Mouse (Mus musculus) erythroblast, adult 5-6 weeks (primary cell): ENCODE results near the gene Dok1. TPM values are rescaled to one million over a fixed set of nuclear protein-coding genes. Genes with fewer than 3 reads are reported as not detected.

Experiments
- ATAC-seq: replicated peaks from 2 replicates; pipeline ENCODE4 v1.8.0; 2016; ENCODE audit warnings: moderate number of reproducible peaks, mild to moderate bottlenecking, moderate TSS enrichment, inconsistent platforms; ENCODE audit not compliant: poor library complexity, low FRiP score, severe bottlenecking
- total RNA-seq, 2 experiments: library from RNA; stranded (forward) in 1 of 2; stranded (reverse) in 1 of 2; fragments of 150-400 nt in 1 of 2; fragments of 200-764, 138-1000 nt in 1 of 2; gene quantifications; 2 replicates each; pipeline versions ENCODE4 v1.2.3 to v1.2.4; 2015 to 2017; ENCODE audit warnings: low replicate concordance in 2 of 2

Gene Dok1
- total RNA-seq, 2 experiments from 2014 or later = 11.3 to 23.9 TPM

DNA sequence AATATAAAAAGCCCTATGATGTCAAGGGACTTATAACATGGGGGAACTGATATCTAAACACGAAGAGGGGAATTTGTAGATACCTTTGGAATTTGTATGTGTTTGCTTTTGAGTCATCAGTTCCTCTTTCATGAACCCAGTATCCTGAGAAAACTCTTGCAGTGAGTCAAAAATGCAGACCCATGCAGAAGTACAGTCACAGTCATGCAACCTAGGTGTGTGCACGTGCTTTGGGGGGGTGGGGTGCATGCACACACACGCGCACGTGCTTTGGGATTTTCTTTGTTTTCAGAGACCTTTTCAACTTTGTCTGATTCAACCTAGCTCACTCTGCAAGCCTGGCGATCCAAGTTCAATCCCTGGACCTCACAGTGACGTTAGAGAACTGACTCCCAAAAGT, 38.9 kb downstream of the Dok1 start:
- ATAC-seq = no peak

DNA sequence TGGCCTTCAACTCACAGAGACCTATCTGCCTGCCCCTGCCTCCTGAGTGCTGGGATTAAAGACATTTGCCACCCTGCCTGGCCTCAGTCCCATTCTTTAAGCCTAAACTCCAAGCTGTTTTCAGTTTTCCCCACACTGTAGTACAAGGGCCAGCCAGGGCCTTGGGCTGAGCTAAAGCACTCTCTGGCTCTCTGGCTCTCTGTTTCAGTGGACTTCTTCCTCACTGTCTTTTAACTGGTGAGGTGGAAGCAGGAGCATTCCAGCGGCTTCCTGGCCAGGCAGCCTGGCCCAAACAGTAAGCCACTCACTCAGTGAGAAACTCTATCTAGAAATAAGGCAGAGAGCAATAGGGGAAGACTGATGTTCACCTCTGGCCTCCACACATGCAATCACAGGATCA, 39.6 kb downstream of the Dok1 start:
- ATAC-seq = no peak

DNA sequence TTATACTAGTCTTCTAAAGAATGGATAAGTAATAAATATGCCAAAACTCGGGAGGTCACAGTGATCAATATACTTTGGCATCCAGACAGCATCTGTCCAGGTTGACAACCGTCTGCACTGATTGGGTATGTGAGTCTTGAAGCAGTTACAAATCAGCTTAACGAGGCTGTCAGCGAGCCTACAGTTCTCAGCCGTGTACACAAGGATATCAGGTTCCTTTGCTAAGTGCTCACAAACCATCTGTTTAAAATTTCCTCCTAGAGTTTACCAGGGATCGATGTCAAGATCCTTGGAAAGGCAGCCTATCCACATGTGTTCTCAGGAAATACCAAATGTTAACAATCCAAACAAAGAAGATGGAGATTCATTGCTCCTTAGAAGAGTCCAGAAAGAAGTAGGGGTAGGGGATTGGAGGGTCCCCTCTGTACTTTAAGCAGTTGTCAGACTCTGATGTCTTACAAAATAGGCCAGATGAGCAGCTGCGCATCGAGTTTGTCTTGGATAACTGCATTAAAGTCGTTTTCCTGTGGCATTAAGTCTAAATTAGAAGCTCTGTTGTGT, 45.8 kb downstream of the Dok1 start:
- ATAC-seq = no peak

Other genes with a start within 250 kb of the Dok1 start
- not detected in 2 replicates for gene Sema4f, start 93.7 kb downstream of the Dok1 start, total RNA-seq (2015; ENCODE audit: low replicate concordance)
- not detected in 2 replicates for gene Sema4f, start 93.7 kb downstream of the Dok1 start, total RNA-seq (2017; ENCODE audit: low replicate concordance)
- 2.7 and 25.6 TPM in 2 replicates for gene M1ap, start 86.6 kb downstream of the Dok1 start, total RNA-seq (2015; ENCODE audit: low replicate concordance)
- 8.2 and 16.6 TPM in 2 replicates for gene M1ap, start 86.6 kb downstream of the Dok1 start, total RNA-seq (2017; ENCODE audit: low replicate concordance)
- 1.5 and 2.9 TPM in 2 replicates for gene Loxl3, start 702 bp upstream of the Dok1 start, total RNA-seq (2015; ENCODE audit: low replicate concordance)
- gene Loxl3, start 702 bp upstream of the Dok1 start, total RNA-seq (2017; ENCODE audit: low replicate concordance) = 3.2 and 3.6 TPM in 2 replicates
- 197 and 242 TPM in 2 replicates for gene Aup1, start 21.1 kb upstream of the Dok1 start, total RNA-seq (2015; ENCODE audit: low replicate concordance)
- 212 and 218 TPM in 2 replicates for gene Aup1, start 21.1 kb upstream of the Dok1 start, total RNA-seq (2017; ENCODE audit: low replicate concordance)
- gene Htra2, start 21.8 kb upstream of the Dok1 start, total RNA-seq (2015; ENCODE audit: low replicate concordance) = 69.4 and 97.8 TPM in 2 replicates
- 41.9 and 57.7 TPM in 2 replicates for gene Htra2, start 21.8 kb upstream of the Dok1 start, total RNA-seq (2017; ENCODE audit: low replicate concordance)
- gene Dqx1, start 24.4 kb upstream of the Dok1 start, total RNA-seq (2015; ENCODE audit: low replicate concordance) = 1.7 and 3.5 TPM in 2 replicates
- gene Dqx1, start 24.4 kb upstream of the Dok1 start, total RNA-seq (2017; ENCODE audit: low replicate concordance) = 4.2 and 6.7 TPM in 2 replicates
- not detected in 2 replicates for gene Tlx2, start 36.8 kb upstream of the Dok1 start, total RNA-seq (2015; ENCODE audit: low replicate concordance)
- not detected in 2 replicates for gene Tlx2, start 36.8 kb upstream of the Dok1 start, total RNA-seq (2017; ENCODE audit: low replicate concordance)
- gene Pcgf1, start 44.4 kb upstream of the Dok1 start, total RNA-seq (2015; ENCODE audit: low replicate concordance) = 19.8 and 29.7 TPM in 2 replicates
- 11.0 and 18.1 TPM in 2 replicates for gene Pcgf1, start 44.4 kb upstream of the Dok1 start, total RNA-seq (2017; ENCODE audit: low replicate concordance)
- gene Lbx2, start 52.9 kb upstream of the Dok1 start, total RNA-seq (2015; ENCODE audit: low replicate concordance) = not detected in 2 replicates
- not detected in 2 replicates for gene Lbx2, start 52.9 kb upstream of the Dok1 start, total RNA-seq (2017; ENCODE audit: low replicate concordance)
- gene Ccdc142, start 68.1 kb upstream of the Dok1 start, total RNA-seq (2015; ENCODE audit: low replicate concordance) = not detected in 2 replicates
- 0.98 TPM in 1 of 2 replicates, not detected in the other for gene Ccdc142, start 68.1 kb upstream of the Dok1 start, total RNA-seq (2017; ENCODE audit: low replicate concordance)
- gene Gm42688, start 68.1 kb upstream of the Dok1 start, total RNA-seq (2015; ENCODE audit: low replicate concordance) = 0.19 TPM in 1 of 2 replicates, not detected in the other
- 0.94 TPM in 1 of 2 replicates, not detected in the other for gene Gm42688, start 68.1 kb upstream of the Dok1 start, total RNA-seq (2017; ENCODE audit: low replicate concordance)
- gene Mrpl53, start 75.6 kb upstream of the Dok1 start, total RNA-seq (2015; ENCODE audit: low replicate concordance) = 21.7 and 33.9 TPM in 2 replicates
- 6.6 and 14.8 TPM in 2 replicates for gene Mrpl53, start 75.6 kb upstream of the Dok1 start, total RNA-seq (2017; ENCODE audit: low replicate concordance)
- gene Mogs, start 82.0 kb upstream of the Dok1 start, total RNA-seq (2015; ENCODE audit: low replicate concordance) = 5.8 and 11.3 TPM in 2 replicates
- gene Mogs, start 82.0 kb upstream of the Dok1 start, total RNA-seq (2017; ENCODE audit: low replicate concordance) = 13.8 and 18.5 TPM in 2 replicates
- gene Wbp1, start 88.1 kb upstream of the Dok1 start, total RNA-seq (2015; ENCODE audit: low replicate concordance) = 7.1 and 18.8 TPM in 2 replicates
- gene Wbp1, start 88.1 kb upstream of the Dok1 start, total RNA-seq (2017; ENCODE audit: low replicate concordance) = 18.3 and 42.2 TPM in 2 replicates
- gene Ino80b, start 92.0 kb upstream of the Dok1 start, total RNA-seq (2015; ENCODE audit: low replicate concordance) = 0.77 and 5.2 TPM in 2 replicates
- gene Ino80b, start 92.0 kb upstream of the Dok1 start, total RNA-seq (2017; ENCODE audit: low replicate concordance) = 19.2 and 25.0 TPM in 2 replicates
- 0.63 TPM in 1 of 2 replicates, not detected in the other for gene Rtkn, start 102.0 kb upstream of the Dok1 start, total RNA-seq (2015; ENCODE audit: low replicate concordance)
- not detected in 2 replicates for gene Rtkn, start 102.0 kb upstream of the Dok1 start, total RNA-seq (2017; ENCODE audit: low replicate concordance)
- gene Wdr54, start 122.9 kb upstream of the Dok1 start, total RNA-seq (2015; ENCODE audit: low replicate concordance) = not detected in 2 replicates
- 0.28 TPM in 1 of 2 replicates, not detected in the other for gene Wdr54, start 122.9 kb upstream of the Dok1 start, total RNA-seq (2017; ENCODE audit: low replicate concordance)
- not detected in 2 replicates for gene 1700003E16Rik, start 122.9 kb upstream of the Dok1 start, total RNA-seq (2015; ENCODE audit: low replicate concordance)
- not detected in 2 replicates for gene 1700003E16Rik, start 122.9 kb upstream of the Dok1 start, total RNA-seq (2017; ENCODE audit: low replicate concordance)
- gene Dctn1, start 132.4 kb upstream of the Dok1 start, total RNA-seq (2015; ENCODE audit: low replicate concordance) = 21.7 and 21.9 TPM in 2 replicates
- gene Dctn1, start 132.4 kb upstream of the Dok1 start, total RNA-seq (2017; ENCODE audit: low replicate concordance) = 18.0 and 25.9 TPM in 2 replicates
- gene Slc4a5, start 186.4 kb upstream of the Dok1 start, total RNA-seq (2015; ENCODE audit: low replicate concordance) = 1.0 and 1.2 TPM in 2 replicates
- gene Slc4a5, start 186.4 kb upstream of the Dok1 start, total RNA-seq (2017; ENCODE audit: low replicate concordance) = 0.28 and 0.43 TPM in 2 replicates